Mouse (Mus musculus): ENCODE results near the gene Gfy. TPM values are rescaled to one million over a fixed set of nuclear protein-coding genes. Genes with fewer than 3 reads are reported as not detected.

Gene Gfy
- polyA plus RNA-seq, 1 experiment from 2014 or later, result not detected

GRCm38 (mm10) chr7:45192585-45193310 lies 13.4 kb upstream of the Gfy start:
- Histone ChIP-seq H3K4me1 (replicated peaks) (no peaks in the 10 kb centered on the region), H3K36me3 (no peaks in the 10 kb centered on the region), H3K4me3 (replicated peaks) (no peak overlapping the region), H3K27ac (no peak overlapping the region), H3K9me3 (replicated peaks) (no peaks in the 10 kb centered on the region), H3K4me2 (no peak overlapping the region), H3K27me3 (peaks cover 82% of the 10 kb centered on the region), H3K9ac (no peak overlapping the region)
- 70% methylated on average over 7 of the region's 7 CpGs for WGBS (ENCODE audit: insufficient replicate concordance)
- ATAC-seq (ENCODE audit: low read depth) (no peak), DNase-seq (no peak)

GRCm38 (mm10) chr7:45191803-45192363 lies 12.5 kb upstream of the Gfy start:
- Histone ChIP-seq H3K9me3 (replicated peaks) (no peaks in the 10 kb centered on the region), H3K27me3 (peaks cover 81% of the 10 kb centered on the region), H3K36me3 (no peaks in the 10 kb centered on the region), H3K4me2 (no peak overlapping the region), H3K4me3 (replicated peaks) (no peak overlapping the region), H3K9ac (no peak overlapping the region), H3K4me1 (replicated peaks) (no peaks in the 10 kb centered on the region), H3K27ac (no peak overlapping the region)
- 19% methylated on average over 8 of the region's 8 CpGs for WGBS (ENCODE audit: insufficient replicate concordance)
- ATAC-seq (ENCODE audit: low read depth) (no peak), DNase-seq (no peak)

- no peak for ATAC-seq (ENCODE audit: low read depth)
Observed at GRCm38 (mm10) chr7:45191161-45191560, 11.8 kb upstream of the Gfy start.

DNA sequence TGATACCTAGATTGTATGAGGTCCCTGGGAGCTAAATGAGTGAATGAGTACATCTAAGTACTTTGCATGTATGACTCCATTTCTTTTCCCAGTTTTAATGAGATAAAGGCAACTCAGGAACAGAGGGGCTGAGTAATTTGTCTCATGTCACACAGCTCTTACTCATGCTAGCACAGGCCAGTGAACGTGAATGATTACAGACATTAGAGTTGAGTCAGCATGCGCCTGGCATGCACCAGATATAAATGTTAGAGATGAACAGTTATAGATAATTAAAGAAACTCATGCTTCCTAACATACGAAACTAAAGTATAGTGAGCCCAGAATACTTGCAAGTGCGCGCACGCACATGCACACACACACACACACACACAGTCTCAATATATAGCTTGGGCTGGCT lies 10.8 kb upstream of the Gfy start:
- no peaks in the 10 kb centered on the region for H3K4me1 ChIP-seq (replicated peaks)
- ATAC-seq (ENCODE audit: low read depth), result no peak
- H3K4me2 ChIP-seq, result no peak overlapping the region
- H3K27me3 ChIP-seq, result peaks cover 87% of the 10 kb centered on the region
- no peaks in the 10 kb centered on the region for H3K9me3 ChIP-seq (replicated peaks)
- no peaks in the 10 kb centered on the region for H3K36me3 ChIP-seq
- WGBS (ENCODE audit: insufficient replicate concordance), result 68% methylated on average over 6 of the region's 6 CpGs
- no peak overlapping the region for H3K4me3 ChIP-seq (replicated peaks)
- H3K9ac ChIP-seq, result no peak overlapping the region
- DNase-seq, result no peak
- no peak overlapping the region for H3K27ac ChIP-seq

More at GRCm38 (mm10) chr7:45191161-45191560, 11.8 kb upstream of the Gfy start:
- DNase-seq, result no peak
- Histone ChIP-seq H3K4me1 (replicated peaks) (no peaks in the 10 kb centered on the region), H3K9ac (no peak overlapping the region), H3K27me3 (peaks cover 84% of the 10 kb centered on the region), H3K27ac (no peak overlapping the region), H3K36me3 (no peaks in the 10 kb centered on the region), H3K9me3 (replicated peaks) (no peaks in the 10 kb centered on the region), H3K4me3 (replicated peaks) (no peak overlapping the region), H3K4me2 (no peak overlapping the region)
- WGBS (ENCODE audit: insufficient replicate concordance), result 62% methylated on average over 2 of the region's 2 CpGs

- Histone ChIP-seq H3K4me3 (replicated peaks) (no peak overlapping the region), H3K9me3 (replicated peaks) (no peaks in the 10 kb centered on the region), H3K4me2 (no peak overlapping the region), H3K27ac (no peak overlapping the region), H3K9ac (no peak overlapping the region), H3K4me1 (replicated peaks) (no peaks in the 10 kb centered on the region), H3K36me3 (no peaks in the 10 kb centered on the region), H3K27me3 (peaks cover 93% of the 10 kb centered on the region)
- ATAC-seq (ENCODE audit: low read depth) (no peak), DNase-seq (no peak)
- WGBS (ENCODE audit: insufficient replicate concordance), result 42% methylated on average over 16 of the region's 16 CpGs
Observed at GRCm38 (mm10) chr7:45189600-45189999, 10.2 kb upstream of the Gfy start.

DNA sequence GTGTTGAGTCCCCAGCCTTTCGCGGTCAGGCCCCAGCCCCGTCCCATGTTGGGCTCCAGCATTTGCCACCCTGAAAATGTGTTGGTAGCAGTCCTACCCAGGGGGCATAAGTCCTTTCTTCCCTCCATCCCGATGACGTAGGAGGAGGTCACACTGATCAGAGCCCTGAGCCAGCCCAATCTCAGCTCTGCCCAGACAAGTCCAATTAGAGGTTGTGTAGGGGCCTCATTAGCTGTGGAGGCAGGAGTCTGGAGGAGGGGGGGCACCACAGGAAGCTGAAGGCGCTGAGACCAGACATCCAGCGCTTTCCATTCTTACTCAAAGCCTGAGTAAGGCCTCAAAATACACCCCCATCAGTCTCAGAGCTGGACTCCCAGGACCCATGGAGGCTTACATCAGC lies 6.6 kb upstream of the Gfy start:
- Histone ChIP-seq H3K27ac (no peak overlapping the region), H3K36me3 (no peaks in the 10 kb centered on the region), H3K4me2 (no peak overlapping the region), H3K9me3 (replicated peaks) (no peaks in the 10 kb centered on the region), H3K27me3 (peaks cover 98% of the 10 kb centered on the region), H3K4me1 (replicated peaks) (peaks cover 17% of the 10 kb centered on the region), H3K9ac (no peak overlapping the region), H3K4me3 (replicated peaks) (no peak overlapping the region)
- 54% methylated on average over 7 of the region's 7 CpGs for WGBS (ENCODE audit: insufficient replicate concordance)
- ATAC-seq (ENCODE audit: low read depth) (no peak), DNase-seq (no peak)

- Histone ChIP-seq H3K27ac (no peak overlapping the region), H3K4me1 (replicated peaks) (peaks cover 17% of the 10 kb centered on the region), H3K36me3 (no peaks in the 10 kb centered on the region), H3K9ac (no peak overlapping the region), H3K4me2 (no peak overlapping the region), H3K9me3 (replicated peaks) (no peaks in the 10 kb centered on the region), H3K4me3 (replicated peaks) (no peak overlapping the region), H3K27me3 (peaks cover 98% of the 10 kb centered on the region)
- no peak for ATAC-seq (ENCODE audit: low read depth)
- no peak for DNase-seq
- 54% methylated on average over 7 of the region's 7 CpGs for WGBS (ENCODE audit: insufficient replicate concordance)
Observed at GRCm38 (mm10) chr7:45183672-45184071, 4.3 kb upstream of the Gfy start.

DNA sequence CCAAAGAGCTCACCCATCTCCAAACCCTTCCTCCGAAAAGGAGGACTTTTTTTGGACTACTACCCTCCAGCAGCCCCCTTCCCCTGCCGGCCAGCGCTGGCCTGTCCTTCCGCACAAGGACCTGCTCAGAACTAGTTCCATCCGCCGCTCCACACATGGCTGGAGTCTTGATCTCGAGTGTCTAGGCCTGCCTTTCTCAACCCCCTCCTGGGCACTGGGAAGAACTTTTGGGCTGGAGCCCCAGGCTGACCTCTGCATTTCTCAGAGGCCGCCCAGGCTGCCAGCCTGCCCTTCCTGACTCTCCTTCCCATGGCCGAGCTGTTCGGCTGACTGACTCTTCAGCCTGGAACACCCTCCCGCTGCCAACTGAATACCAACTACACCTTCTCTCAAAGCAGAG lies 3.2 kb upstream of the Gfy start:
- WGBS (ENCODE audit: insufficient replicate concordance), result 18% methylated on average over 11 of the region's 11 CpGs
- H3K9me3 ChIP-seq (replicated peaks), result no peaks in the 10 kb centered on the region
- ATAC-seq (ENCODE audit: low read depth) (no peak), DNase-seq (no peak)
- H3K9ac ChIP-seq, result no peak overlapping the region
- peak overlapping the region; percentile 42 for H3K4me3 ChIP-seq (replicated peaks)
- peaks cover 17% of the 10 kb centered on the region for H3K4me1 ChIP-seq (replicated peaks)
- H3K27me3 ChIP-seq, result peaks cover 99% of the 10 kb centered on the region
- no peak overlapping the region for H3K27ac ChIP-seq
- peak overlapping the region; percentile 64 for H3K4me2 ChIP-seq
- H3K36me3 ChIP-seq, result no peaks in the 10 kb centered on the region

GRCm38 (mm10) chr7:45182199-45182601 lies 2.8 kb upstream of the Gfy start:
- Histone ChIP-seq H3K4me1 (replicated peaks) (peaks cover 17% of the 10 kb centered on the region), H3K27me3 (peaks cover 100% of the 10 kb centered on the region), H3K36me3 (no peaks in the 10 kb centered on the region), H3K4me3 (replicated peaks) (peak overlapping the region; percentile 42), H3K9me3 (replicated peaks) (no peaks in the 10 kb centered on the region), H3K4me2 (peak overlapping the region; percentile 64), H3K27ac (no peak overlapping the region), H3K9ac (no peak overlapping the region)
- DNase-seq (peak; percentile 89), ATAC-seq (ENCODE audit: low read depth) (peak; percentile 91)
- 1% methylated on average over 34 of the region's 34 CpGs for whole genome bisulfite sequencing (ENCODE audit: insufficient replicate concordance)

- H3K27ac ChIP-seq, result no peak overlapping the region
- WGBS (ENCODE audit: insufficient replicate concordance), result 5% methylated on average over 35 of the region's 35 CpGs
- H3K36me3 ChIP-seq, result no peaks in the 10 kb centered on the region
- peaks cover 100% of the 10 kb centered on the region for H3K27me3 ChIP-seq
- ATAC-seq (ENCODE audit: low read depth) (no peak), DNase-seq (no peak)
- H3K4me2 ChIP-seq, result peak overlapping the region; percentile 64
- H3K4me3 ChIP-seq (replicated peaks), result peak overlapping the region; percentile 42
- peaks cover 17% of the 10 kb centered on the region for H3K4me1 ChIP-seq (replicated peaks)
- H3K9ac ChIP-seq, result no peak overlapping the region
- no peaks in the 10 kb centered on the region for H3K9me3 ChIP-seq (replicated peaks)
Observed at GRCm38 (mm10) chr7:45181540-45181939, 2.2 kb upstream of the Gfy start.

DNA sequence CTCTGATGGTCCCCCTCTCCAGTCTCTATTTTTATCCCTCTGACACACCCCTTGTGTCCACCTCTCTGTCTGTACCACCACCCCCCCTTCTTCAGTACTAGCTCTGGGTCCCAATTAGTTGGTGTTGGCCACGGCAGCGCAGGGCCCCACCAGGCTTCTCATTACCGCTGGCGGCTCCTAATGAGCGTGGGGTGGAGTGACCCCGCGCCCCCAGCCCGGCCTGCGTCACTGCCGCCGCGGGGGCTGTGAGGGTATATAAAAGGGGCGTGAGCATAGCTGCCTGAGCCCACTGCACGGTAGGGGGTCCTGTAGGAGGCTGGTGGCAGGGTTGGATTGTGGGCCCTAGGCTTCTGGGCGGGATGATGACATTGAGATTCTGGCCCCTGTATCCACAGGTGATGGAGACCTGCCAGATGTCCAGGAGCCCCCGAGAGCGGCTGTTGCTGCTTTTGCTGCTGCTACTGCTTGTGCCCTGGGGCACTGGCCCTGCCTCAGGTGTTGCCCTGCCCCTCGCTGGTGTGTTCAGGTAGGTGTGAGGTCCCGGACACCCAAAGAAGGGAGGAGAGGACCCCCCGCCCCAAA lies 1.6 kb upstream of the Gfy start, which contains the start of gene Pth2:
TSS of gene Pth2 (plus strand) at position 100 of the 582 bp plus-strand sequence.
- H3K4me2 ChIP-seq, result peak within 1 kb of the TSS; percentile 64
- no peak within 1 kb of the TSS for H3K9ac ChIP-seq
- DNase-seq, result no peak
- no peaks in the 10 kb centered on the region for H3K9me3 ChIP-seq (replicated peaks)
- H3K27me3 ChIP-seq, result peaks cover 100% of the 10 kb centered on the region
- peak within 1 kb of the TSS; percentile 42 for H3K4me3 ChIP-seq (replicated peaks)
- ATAC-seq (ENCODE audit: low read depth), result no peak
- peaks cover 17% of the 10 kb centered on the region for H3K4me1 ChIP-seq (replicated peaks)
- WGBS (ENCODE audit: insufficient replicate concordance), result 18% methylated on average over 20 of the region's 20 CpGs
- no peak within 1 kb of the TSS for H3K27ac ChIP-seq
- H3K36me3 ChIP-seq, result no peaks in the 10 kb centered on the region
